Mouse (Mus musculus): Measurements from ENCODE around the gene Fam227b. TPM values are rescaled to one million over a fixed set of nuclear protein-coding genes. Genes with fewer than 3 reads are reported as not detected.

Fam227b gene
- polyA plus RNA-seq, 1 experiment from 2014 or later = 0.10 TPM

DNA sequence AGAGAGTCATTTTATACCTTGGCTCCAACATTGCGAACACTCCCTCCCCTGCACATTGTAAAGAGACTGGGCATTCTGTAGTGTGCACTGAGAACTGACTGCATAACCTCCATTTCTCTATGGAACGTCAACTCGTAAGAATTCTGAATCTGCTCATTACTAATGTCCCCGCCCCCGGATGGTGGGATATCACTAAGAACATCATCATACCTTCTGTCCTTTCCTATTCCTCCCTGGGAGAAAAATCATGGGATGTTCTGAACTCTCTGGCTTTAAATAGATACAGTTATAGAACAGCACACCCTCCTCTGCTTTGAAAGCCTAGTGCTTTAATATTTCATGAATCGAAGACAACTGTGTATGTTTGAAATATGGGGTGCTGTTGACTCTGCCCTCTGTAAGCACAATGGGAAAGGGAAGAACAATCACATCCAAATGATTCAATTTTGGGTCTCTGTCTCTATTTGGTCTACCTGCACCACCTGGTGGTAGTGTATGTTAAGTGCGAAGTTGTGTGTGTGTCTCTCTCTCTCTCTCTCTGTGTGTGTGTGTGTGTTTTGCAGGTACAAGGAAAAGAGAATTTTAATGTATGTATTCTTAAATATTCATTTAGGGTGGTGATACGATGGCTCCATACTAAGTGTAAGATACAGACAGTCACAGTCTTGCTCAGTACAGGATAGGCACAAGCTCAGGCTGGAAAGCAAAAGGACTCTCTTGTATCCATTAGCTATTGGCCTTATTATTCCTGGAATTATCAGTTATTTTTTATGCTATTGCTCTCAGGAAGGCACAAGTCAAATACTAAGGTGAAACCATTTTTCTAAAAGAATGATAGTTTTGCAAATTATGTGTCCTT lies 118.5 kb downstream of the Fam227b start:
- 81% methylated on average over 8 of the region's 8 CpGs for WGBS
- no peaks in the 10 kb centered on the region for H3K9me3 ChIP-seq
- no peak overlapping the region for H3K4me2 ChIP-seq
- H3K27me3 ChIP-seq = no peaks in the 10 kb centered on the region
- H3K27ac ChIP-seq (replicated peaks) = no peak overlapping the region
- peak; percentile 65 for ATAC-seq (ENCODE audit: low read depth)
- no peaks in the 10 kb centered on the region for H3K36me3 ChIP-seq
- no peak overlapping the region for H3K9ac ChIP-seq
- H3K4me3 ChIP-seq = no peak overlapping the region
- H3K4me1 ChIP-seq (replicated peaks) = peaks cover 7% of the 10 kb centered on the region

GRCm38 (mm10) chr2:126031186-126031900 lies 120.5 kb downstream of the Fam227b start:
- no peak for ATAC-seq (ENCODE audit: low read depth)
- Histone ChIP-seq H3K27ac (replicated peaks) (no peak overlapping the region), H3K27me3 (no peaks in the 10 kb centered on the region), H3K4me3 (no peak overlapping the region), H3K9ac (no peak overlapping the region), H3K4me2 (no peak overlapping the region), H3K4me1 (replicated peaks) (peaks cover 7% of the 10 kb centered on the region), H3K36me3 (no peaks in the 10 kb centered on the region), H3K9me3 (no peaks in the 10 kb centered on the region)
- 79% methylated on average over 8 of the region's 8 CpGs for WGBS

GRCm38 (mm10) chr2:126015763-126016473 lies 135.9 kb downstream of the Fam227b start:
- Histone ChIP-seq H3K4me3 (no peak overlapping the region), H3K9me3 (no peaks in the 10 kb centered on the region), H3K27ac (replicated peaks) (no peak overlapping the region), H3K9ac (no peak overlapping the region), H3K4me2 (no peak overlapping the region), H3K36me3 (no peaks in the 10 kb centered on the region), H3K27me3 (no peaks in the 10 kb centered on the region), H3K4me1 (replicated peaks) (peaks cover 9% of the 10 kb centered on the region; the same call in 1 of the 2 replicates)
- WGBS = 25% methylated on average over 3 of the region's 3 CpGs
- ATAC-seq (ENCODE audit: low read depth) = no peak

GRCm38 (mm10) chr2:126014989-126015710 lies 136.7 kb downstream of the Fam227b start:
- H3K4me1 ChIP-seq (replicated peaks) = peaks cover 9% of the 10 kb centered on the region; the same call in 1 of the 2 replicates
- no peak overlapping the region for H3K27ac ChIP-seq (replicated peaks)
- H3K27me3 ChIP-seq = no peaks in the 10 kb centered on the region
- WGBS = 52% methylated on average over 12 of the region's 12 CpGs
- H3K9me3 ChIP-seq = no peaks in the 10 kb centered on the region
- H3K9ac ChIP-seq = no peak overlapping the region
- H3K36me3 ChIP-seq = no peaks in the 10 kb centered on the region
- no peak overlapping the region for H3K4me2 ChIP-seq
- H3K4me3 ChIP-seq = no peak overlapping the region
- no peak for ATAC-seq (ENCODE audit: low read depth)

- H3K27me3 ChIP-seq = no peaks in the 10 kb centered on the region
- no peak overlapping the region for H3K27ac ChIP-seq (replicated peaks)
These were observed 145.1 kb downstream of the Fam227b start for GRCm38 (mm10) chr2:126006742-126007141.

DNA sequence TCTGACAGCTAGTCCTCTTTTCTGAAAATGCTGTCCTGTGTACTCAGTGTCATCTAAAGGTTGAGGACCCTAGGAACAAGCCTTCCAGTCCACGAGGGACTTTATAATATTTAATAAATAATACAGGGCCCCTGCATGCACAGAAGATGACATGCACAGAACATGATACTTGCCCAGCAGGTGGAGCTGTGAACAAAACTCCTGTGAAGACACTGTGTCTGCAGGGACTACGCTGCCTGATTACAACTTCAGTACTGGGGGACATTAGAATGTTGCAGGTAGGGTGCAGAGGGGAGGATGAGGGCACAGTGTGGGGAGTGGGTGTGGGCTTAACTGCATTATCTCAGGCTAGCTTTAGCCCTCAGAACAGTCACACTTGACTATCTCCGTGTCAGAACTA lies 145.7 kb downstream of the Fam227b start:
- 45% methylated on average over 3 of the region's 3 CpGs for WGBS
- Histone ChIP-seq H3K27ac (replicated peaks) (no peak overlapping the region), H3K9ac (no peak overlapping the region), H3K27me3 (no peaks in the 10 kb centered on the region), H3K4me1 (replicated peaks) (no peaks in the 10 kb centered on the region), H3K9me3 (no peaks in the 10 kb centered on the region), H3K4me2 (no peak overlapping the region), H3K36me3 (no peaks in the 10 kb centered on the region), H3K4me3 (no peak overlapping the region)
- ATAC-seq (ENCODE audit: low read depth) = peak; percentile 43; the same call in 1 of the 2 replicates

More at GRCm38 (mm10) chr2:126006742-126007141, 145.1 kb downstream of the Fam227b start:
- Histone ChIP-seq H3K4me1 (replicated peaks) (no peaks in the 10 kb centered on the region), H3K4me2 (no peak overlapping the region), H3K36me3 (no peaks in the 10 kb centered on the region), H3K9me3 (no peaks in the 10 kb centered on the region), H3K4me3 (no peak overlapping the region), H3K9ac (no peak overlapping the region)
- no peak for ATAC-seq (ENCODE audit: low read depth)
- 60% methylated on average over 2 of the region's 2 CpGs for WGBS

GRCm38 (mm10) chr2:126002291-126002690 lies 149.5 kb downstream of the Fam227b start:
- Histone ChIP-seq H3K4me2 (no peak overlapping the region), H3K4me3 (no peak overlapping the region), H3K27me3 (no peaks in the 10 kb centered on the region), H3K9ac (no peak overlapping the region), H3K4me1 (replicated peaks) (no peaks in the 10 kb centered on the region), H3K36me3 (no peaks in the 10 kb centered on the region), H3K27ac (replicated peaks) (no peak overlapping the region), H3K9me3 (no peaks in the 10 kb centered on the region)
- 81% methylated on average over 5 of the region's 5 CpGs for WGBS
- ATAC-seq (ENCODE audit: low read depth) = no peak

DNA sequence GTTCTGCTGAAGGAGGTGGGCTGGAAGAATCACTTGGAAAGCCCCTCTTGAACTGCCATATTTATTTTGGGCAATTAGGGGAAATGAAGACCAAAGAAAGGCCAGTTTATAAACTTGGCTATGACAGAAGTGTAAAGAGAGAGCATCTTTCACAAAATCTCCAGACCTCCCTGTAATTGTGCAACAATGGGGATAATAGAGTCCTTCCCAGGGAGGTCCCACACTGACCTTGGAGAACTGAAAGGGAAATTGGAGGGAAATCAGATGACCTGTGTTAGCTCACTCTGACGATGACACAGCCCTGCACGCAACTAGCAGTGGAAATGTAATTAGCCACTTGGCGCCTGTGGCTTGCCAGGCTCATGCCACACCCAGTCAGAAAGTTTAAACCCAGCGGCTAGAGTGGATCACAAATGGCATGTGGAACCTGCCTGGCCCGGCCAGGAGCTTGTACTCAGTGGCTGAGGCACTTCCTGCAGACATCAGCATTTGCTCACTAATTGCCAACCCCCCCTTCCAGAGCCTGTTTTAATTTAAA lies 175.9 kb downstream of the Fam227b start:
- no peak overlapping the region for H3K27ac ChIP-seq (replicated peaks)
- no peaks in the 10 kb centered on the region for H3K9me3 ChIP-seq
- H3K36me3 ChIP-seq = no peaks in the 10 kb centered on the region
- no peak for ATAC-seq (ENCODE audit: low read depth)
- no peak overlapping the region for H3K4me2 ChIP-seq
- H3K4me1 ChIP-seq (replicated peaks) = no peaks in the 10 kb centered on the region
- H3K4me3 ChIP-seq = no peak overlapping the region
- 68% methylated on average over 5 of the region's 5 CpGs for WGBS
- no peak overlapping the region for H3K9ac ChIP-seq
- no peaks in the 10 kb centered on the region for H3K27me3 ChIP-seq

- H3K9ac ChIP-seq = no peak overlapping the region
- no peak overlapping the region for H3K4me2 ChIP-seq
- 90% methylated on average over 10 of the region's 10 CpGs for WGBS
- no peaks in the 10 kb centered on the region for H3K4me1 ChIP-seq (replicated peaks)
- ATAC-seq (ENCODE audit: low read depth) = no peak
- H3K27me3 ChIP-seq = no peaks in the 10 kb centered on the region
- no peak overlapping the region for H3K27ac ChIP-seq (replicated peaks)
- no peaks in the 10 kb centered on the region for H3K9me3 ChIP-seq
- H3K4me3 ChIP-seq = no peak overlapping the region
- H3K36me3 ChIP-seq = no peaks in the 10 kb centered on the region
These were observed 176.6 kb downstream of the Fam227b start for GRCm38 (mm10) chr2:125975206-125975605.

GRCm38 (mm10) chr2:125973207-125973606 lies 178.6 kb downstream of the Fam227b start:
- 67% methylated on average over 6 of the region's 6 CpGs for WGBS
- no peak overlapping the region for H3K4me2 ChIP-seq

GRCm38 (mm10) chr2:125968811-125969210 lies 183.0 kb downstream of the Fam227b start:
- 86% methylated on average over 1 of the region's 1 CpGs for WGBS

More at GRCm38 (mm10) chr2:125973207-125973606, 178.6 kb downstream of the Fam227b start:
- Histone ChIP-seq H3K4me1 (replicated peaks) (no peaks in the 10 kb centered on the region), H3K9me3 (no peaks in the 10 kb centered on the region), H3K4me3 (no peak overlapping the region), H3K27me3 (no peaks in the 10 kb centered on the region), H3K9ac (no peak overlapping the region), H3K36me3 (no peaks in the 10 kb centered on the region), H3K27ac (replicated peaks) (no peak overlapping the region)
- no peak for ATAC-seq (ENCODE audit: low read depth)

More at GRCm38 (mm10) chr2:125968811-125969210, 183.0 kb downstream of the Fam227b start:
- Histone ChIP-seq H3K4me1 (replicated peaks) (no peaks in the 10 kb centered on the region), H3K4me2 (no peak overlapping the region), H3K27ac (replicated peaks) (no peak overlapping the region), H3K36me3 (no peaks in the 10 kb centered on the region), H3K9ac (no peak overlapping the region), H3K4me3 (no peak overlapping the region), H3K27me3 (no peaks in the 10 kb centered on the region), H3K9me3 (no peaks in the 10 kb centered on the region)
- no peak for ATAC-seq (ENCODE audit: low read depth)
